Mouse (Mus musculus): ENCODE measurements around the gene H2-Q4. TPM values are rescaled to one million over a fixed set of nuclear protein-coding genes. Genes with fewer than 3 reads are reported as not detected.
"Not testable (repeated sequence)": the region's sequence is repeated elsewhere in the genome, so short reads cannot be mapped to it uniquely, and the experiment has no call there.

The H2-Q4 gene
- 1.4 and 4.0 TPM in 2 replicates for total RNA-seq (2014; rRNA removed)
- 0.79 and 1.0 TPM in 2 replicates for polyA plus RNA-seq (2015; fragmentation: Nextera tagmentation; extraction: Ambion mirVana)

DNA sequence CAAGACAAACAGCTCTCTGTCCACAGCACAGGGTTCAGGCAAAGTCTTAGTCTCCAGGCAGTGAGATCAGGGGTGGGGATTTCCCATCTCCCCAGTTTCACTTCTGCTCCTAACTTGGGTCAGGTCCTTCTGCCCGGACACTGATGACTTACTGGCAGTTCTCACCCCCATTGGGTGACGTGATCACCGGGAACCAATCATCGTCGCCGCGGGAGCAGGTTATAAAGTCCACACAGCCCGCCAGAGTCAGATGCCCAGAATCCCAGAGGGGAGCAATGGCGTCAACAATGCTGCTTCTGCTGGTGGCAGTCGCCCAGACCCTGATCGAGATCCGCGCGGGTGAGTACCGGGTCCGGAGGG lies at the start of gene H2-Q4:
TSS of gene H2-Q4 (plus strand) at position 249 of the 360 bp plus-strand sequence.
- Histone ChIP-seq H3K36me3 (ENCODE audit: insufficient read depth, low read length) (no peaks in the 10 kb centered on the region), H3K4me3 (ENCODE audit: low read depth, low read length) (peak within 1 kb of the TSS; percentile 46), H3K9ac (replicated peaks; ENCODE audit: low read length, poor library complexity, severe bottlenecking) (0 out of 2 replicates have a peak within 1 kb of the TSS, but pooled peaks have one; percentile 33), H3K9me3 (ENCODE audit: low read length) (no peaks in the 10 kb centered on the region), H3K27ac (ENCODE audit: low read depth, low read length) (no peak within 1 kb of the TSS), H3K27me3 (ENCODE audit: insufficient read depth, low read length) (peaks cover 3% of the 10 kb centered on the region; the same call in 1 of the 2 replicates), H3K4me1 (ENCODE audit: insufficient read depth, low read length) (no peaks in the 10 kb centered on the region), H3K4me2 (ENCODE audit: low read depth, low read length, poor library complexity, severe bottlenecking) (peak within 1 kb of the TSS; percentile 91)
- DNase-seq (ENCODE audit: low spot score): peak; percentile 79
- peak; percentile 84 for ATAC-seq (ENCODE audit: low FRiP score)
- no peak for TF ChIP-seq CTCF (IDR thresholded peaks at IDR 0.05)
- 1% methylated on average over 16 of the region's 16 CpGs for WGBS

DNA sequence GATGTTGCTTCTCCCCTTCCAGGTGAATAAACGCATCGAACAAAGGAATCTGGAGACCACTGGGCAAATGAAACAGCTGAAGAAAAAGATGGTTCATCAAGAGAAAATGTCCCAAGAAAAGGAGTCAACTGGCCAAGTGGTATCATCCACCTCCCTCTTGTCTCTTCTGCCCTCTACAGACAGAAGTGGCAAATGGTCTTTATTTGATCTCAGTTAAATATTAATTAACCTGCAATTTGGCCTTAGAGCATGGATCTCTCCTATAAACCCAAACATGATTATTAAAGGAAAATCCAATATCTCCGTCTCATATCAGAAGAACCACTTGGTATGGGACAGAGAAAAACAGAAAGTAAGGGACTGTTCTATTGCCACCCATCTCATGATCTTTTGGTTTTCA lies 49.7 kb upstream of the H2-Q4 start:
- not testable (repeated sequence) for H3K9me3 ChIP-seq (ENCODE audit: low read length); H3K27me3 ChIP-seq (ENCODE audit: insufficient read depth, low read length); DNase-seq (ENCODE audit: low spot score); H3K9ac ChIP-seq (replicated peaks; ENCODE audit: low read length, poor library complexity, severe bottlenecking); H3K4me2 ChIP-seq (ENCODE audit: low read depth, low read length, poor library complexity, severe bottlenecking); H3K36me3 ChIP-seq (ENCODE audit: insufficient read depth, low read length); ATAC-seq (ENCODE audit: low FRiP score); H3K4me1 ChIP-seq (ENCODE audit: insufficient read depth, low read length); H3K27ac ChIP-seq (ENCODE audit: low read depth, low read length); H3K4me3 ChIP-seq (ENCODE audit: low read depth, low read length)
- WGBS: 57% methylated on average over 3 of the region's 3 CpGs

DNA sequence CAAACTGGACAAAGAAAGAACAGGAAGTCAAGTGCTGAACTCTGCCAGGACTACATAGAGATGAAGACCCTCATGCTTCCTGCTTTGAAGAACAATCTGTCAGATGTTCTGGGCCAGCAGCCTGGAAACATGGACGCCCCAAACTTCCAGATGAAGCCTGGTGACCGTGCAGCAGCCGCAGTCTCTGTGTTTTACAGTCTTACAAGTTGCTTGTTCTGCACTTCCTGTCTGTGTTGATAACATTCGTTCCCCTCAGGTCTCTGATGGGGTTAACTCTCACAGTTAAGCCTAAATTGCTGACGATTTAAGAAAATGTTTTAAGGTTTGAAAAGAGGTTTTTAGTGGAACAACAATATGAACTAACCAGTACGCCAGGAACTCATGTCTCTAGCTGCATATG lies 47.9 kb upstream of the H2-Q4 start:
- not testable (repeated sequence) for H3K4me1 ChIP-seq (ENCODE audit: insufficient read depth, low read length); H3K9ac ChIP-seq (replicated peaks; ENCODE audit: low read length, poor library complexity, severe bottlenecking); H3K9me3 ChIP-seq (ENCODE audit: low read length); H3K4me3 ChIP-seq (ENCODE audit: low read depth, low read length); H3K4me2 ChIP-seq (ENCODE audit: low read depth, low read length, poor library complexity, severe bottlenecking); DNase-seq (ENCODE audit: low spot score); H3K27me3 ChIP-seq (ENCODE audit: insufficient read depth, low read length); H3K36me3 ChIP-seq (ENCODE audit: insufficient read depth, low read length); ATAC-seq (ENCODE audit: low FRiP score); H3K27ac ChIP-seq (ENCODE audit: low read depth, low read length)
- WGBS: 70% methylated on average over 6 of the region's 6 CpGs

DNA sequence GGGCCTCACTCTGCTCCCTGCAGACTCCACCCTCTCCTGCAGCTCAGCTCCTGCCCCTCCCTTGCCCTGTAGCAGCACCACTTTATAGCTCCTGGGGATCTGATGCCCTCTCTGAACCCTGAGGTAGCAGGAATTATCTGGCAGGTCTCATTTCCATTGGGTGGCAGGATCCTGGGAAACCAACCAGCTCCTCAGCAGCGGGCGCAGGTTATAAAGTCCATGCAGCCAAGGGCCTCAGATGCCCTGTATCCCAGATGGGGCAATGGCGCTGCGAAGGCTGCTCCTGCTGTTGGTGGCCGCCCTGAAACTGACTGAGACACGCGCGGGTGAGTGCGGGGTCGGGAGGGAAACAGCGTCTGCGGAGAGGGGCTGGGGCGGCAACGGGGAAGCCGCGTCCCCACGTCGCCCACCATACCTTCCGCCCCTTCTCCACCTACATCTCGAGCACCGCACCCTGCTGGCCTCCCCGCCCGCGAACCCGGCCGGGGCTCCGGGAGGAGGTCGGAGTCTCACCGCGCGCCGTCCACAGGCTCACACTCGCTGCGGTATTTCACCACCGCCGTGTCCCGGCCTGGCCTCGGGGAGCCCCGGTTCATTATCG lies 37.2 kb upstream of the H2-Q4 start, which contains the start of gene H2-Q2:
TSS of gene H2-Q2 (plus strand) at position 172 of the 601 bp plus-strand sequence.
- Histone ChIP-seq H3K36me3 (ENCODE audit: insufficient read depth, low read length) (no peaks in the 10 kb centered on the region), H3K9me3 (ENCODE audit: low read length) (no peaks in the 10 kb centered on the region), H3K4me1 (ENCODE audit: insufficient read depth, low read length) (no peaks in the 10 kb centered on the region), H3K4me3 (ENCODE audit: low read depth, low read length) (peak within 1 kb of the TSS; percentile 44), H3K4me2 (ENCODE audit: low read depth, low read length, poor library complexity, severe bottlenecking) (peak within 1 kb of the TSS; percentile 76), H3K9ac (replicated peaks; ENCODE audit: low read length, poor library complexity, severe bottlenecking) (peak within 1 kb of the TSS; percentile 51), H3K27me3 (ENCODE audit: insufficient read depth, low read length) (peaks cover 6% of the 10 kb centered on the region), H3K27ac (ENCODE audit: low read depth, low read length) (no peak within 1 kb of the TSS)
- no peak for TF ChIP-seq CTCF (IDR thresholded peaks at IDR 0.05)
- ATAC-seq (ENCODE audit: low FRiP score) (peak; percentile 56; the same call in 1 of the 2 replicates), DNase-seq (ENCODE audit: low spot score) (no peak)
- WGBS: 2% methylated on average over 33 of the region's 40 CpGs

DNA sequence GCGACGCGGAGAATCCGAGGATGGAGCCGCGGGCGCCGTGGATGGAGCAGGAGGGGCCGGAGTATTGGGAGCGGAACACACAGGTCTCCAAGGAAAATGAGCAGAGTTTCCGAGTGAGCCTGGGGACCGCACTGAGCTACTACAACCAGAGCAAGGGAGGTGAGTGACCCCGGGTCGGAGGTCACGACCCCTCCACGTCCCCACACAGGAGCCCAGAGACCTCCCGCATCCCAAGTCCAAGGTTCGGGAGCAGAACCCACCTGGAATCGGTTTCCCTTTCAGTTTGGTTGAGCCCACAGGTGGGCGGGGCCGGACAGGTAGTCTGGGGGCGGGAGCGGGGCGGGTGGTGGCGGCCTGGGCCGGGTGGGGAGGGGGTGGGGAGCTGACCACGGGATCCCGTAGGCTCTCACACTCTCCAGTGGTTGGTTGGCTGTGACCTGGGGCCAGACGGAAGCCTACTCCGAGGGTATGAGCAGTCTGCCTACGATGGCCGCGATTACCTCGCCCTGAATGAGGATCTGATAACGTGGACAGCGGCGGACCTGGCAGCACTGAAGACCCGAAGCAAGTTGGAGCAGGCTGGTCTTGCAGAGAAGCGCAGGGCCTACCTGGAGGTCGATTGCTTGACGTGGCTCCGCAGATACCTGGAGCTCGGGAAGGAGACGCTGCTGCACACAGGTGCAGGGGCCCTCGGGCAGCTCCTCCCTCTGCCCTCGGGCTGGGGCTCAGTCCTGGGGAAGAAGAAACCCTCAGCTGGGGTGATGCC lies 36.5 kb upstream of the H2-Q4 start:
- no peak for TF ChIP-seq CTCF (IDR thresholded peaks at IDR 0.05)
- Histone ChIP-seq H3K27ac (ENCODE audit: low read depth, low read length) (no peak overlapping the region), H3K36me3 (ENCODE audit: insufficient read depth, low read length) (no peaks in the 10 kb centered on the region), H3K27me3 (ENCODE audit: insufficient read depth, low read length) (peaks cover 6% of the 10 kb centered on the region), H3K4me1 (ENCODE audit: insufficient read depth, low read length) (no peaks in the 10 kb centered on the region), H3K4me2 (ENCODE audit: low read depth, low read length, poor library complexity, severe bottlenecking) (peak overlapping the region; percentile 76), H3K9me3 (ENCODE audit: low read length) (no peaks in the 10 kb centered on the region), H3K4me3 (ENCODE audit: low read depth, low read length) (peak overlapping the region; percentile 44), H3K9ac (replicated peaks; ENCODE audit: low read length, poor library complexity, severe bottlenecking) (peak overlapping the region; percentile 51)
- WGBS: 2% methylated on average over 44 of the region's 46 CpGs
- DNase-seq (ENCODE audit: low spot score): no peak
- peak; percentile 47; the same call in 1 of the 2 replicates for ATAC-seq (ENCODE audit: low FRiP score)

DNA sequence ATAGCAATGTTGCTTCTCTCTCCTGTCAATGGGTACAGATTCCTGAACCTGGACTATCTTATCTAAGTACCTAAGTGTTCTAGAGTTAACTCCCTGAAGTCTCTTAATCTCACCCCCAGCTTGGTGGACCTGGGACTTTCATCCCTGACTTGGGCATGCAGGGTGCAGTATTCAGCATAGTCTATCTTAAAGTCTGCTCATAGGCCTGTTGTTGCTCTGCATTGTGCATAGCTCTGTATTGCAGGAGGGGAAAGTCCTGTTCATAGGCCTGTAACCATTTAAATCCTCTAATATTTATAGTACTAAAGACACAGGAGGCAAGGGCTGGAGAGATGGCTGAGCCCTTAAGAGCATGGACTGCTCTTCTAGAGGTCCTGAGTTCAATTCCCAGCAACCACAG lies 31.8 kb upstream of the H2-Q4 start:
- H3K4me2 ChIP-seq (ENCODE audit: low read depth, low read length, poor library complexity, severe bottlenecking); H3K27me3 ChIP-seq (ENCODE audit: insufficient read depth, low read length); ATAC-seq (ENCODE audit: low FRiP score); H3K4me1 ChIP-seq (ENCODE audit: insufficient read depth, low read length); H3K27ac ChIP-seq (ENCODE audit: low read depth, low read length); H3K36me3 ChIP-seq (ENCODE audit: insufficient read depth, low read length); H3K4me3 ChIP-seq (ENCODE audit: low read depth, low read length); H3K9me3 ChIP-seq (ENCODE audit: low read length); DNase-seq (ENCODE audit: low spot score); H3K9ac ChIP-seq (replicated peaks; ENCODE audit: low read length, poor library complexity, severe bottlenecking): not testable (repeated sequence)

DNA sequence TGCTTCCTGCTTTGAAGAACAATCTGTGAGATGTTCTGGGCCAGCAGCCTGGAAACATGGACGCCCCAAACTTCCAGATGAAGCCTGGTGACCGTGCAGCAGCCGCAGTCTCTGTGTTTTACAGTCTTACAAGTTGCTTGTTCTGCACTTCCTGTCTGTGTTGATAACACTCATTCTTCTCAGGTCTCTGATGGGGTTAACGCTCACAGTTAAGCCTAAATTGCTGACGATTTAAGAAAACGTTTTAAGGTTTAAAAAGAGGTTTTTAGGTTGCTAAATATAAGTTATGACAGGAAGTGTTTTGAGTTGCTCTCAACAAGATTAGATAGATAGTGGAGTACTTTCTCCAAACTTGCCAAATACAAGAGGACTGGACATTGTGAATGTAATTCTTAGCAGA lies 26.1 kb upstream of the H2-Q4 start:
- not testable (repeated sequence) for ATAC-seq (ENCODE audit: low FRiP score); DNase-seq (ENCODE audit: low spot score); H3K4me1 ChIP-seq (ENCODE audit: insufficient read depth, low read length); H3K36me3 ChIP-seq (ENCODE audit: insufficient read depth, low read length); H3K27ac ChIP-seq (ENCODE audit: low read depth, low read length); H3K4me2 ChIP-seq (ENCODE audit: low read depth, low read length, poor library complexity, severe bottlenecking); H3K9me3 ChIP-seq (ENCODE audit: low read length); H3K9ac ChIP-seq (replicated peaks; ENCODE audit: low read length, poor library complexity, severe bottlenecking); H3K4me3 ChIP-seq (ENCODE audit: low read depth, low read length); H3K27me3 ChIP-seq (ENCODE audit: insufficient read depth, low read length)
- WGBS: 69% methylated on average over 6 of the region's 6 CpGs
